In the genomic region with DNA sequence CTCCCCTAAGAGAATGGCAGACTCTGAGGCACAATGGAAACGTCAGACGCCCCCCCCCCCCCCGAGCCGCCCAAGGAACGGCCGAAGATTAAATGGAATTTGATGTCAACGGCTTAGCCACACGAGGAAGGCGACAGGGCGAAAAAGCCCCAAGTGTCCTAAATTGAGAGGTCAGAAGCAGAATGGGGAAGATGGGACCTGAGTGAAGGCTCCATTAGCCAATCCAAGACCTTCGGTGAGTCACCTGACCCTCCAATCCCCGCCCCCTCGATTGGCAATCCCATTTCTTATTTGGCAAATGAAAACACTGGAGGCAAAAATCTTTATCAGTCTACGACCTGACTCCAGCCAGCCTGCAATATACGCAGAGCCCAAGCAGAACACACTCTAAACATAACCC, we compare ENCODE assay signal across 7 mouse cellular contexts. TPM values are rescaled to one million over a fixed set of nuclear protein-coding genes. Genes with fewer than 3 reads are reported as not detected.
DNase-seq lines count a peak whose midpoint lies in the region; ATAC-seq and TF ChIP-seq lines count a peak whose summit lies in the region.

No protein-coding gene starts in this region.

- H3K27me3 ChIP-seq in C2C12 (ENCODE audit: control insufficient read depth, insufficient read depth, insufficient read length) (no peaks in the 10 kb centered on the region), ES-Bruce4 (ENCODE audit: control insufficient read depth, insufficient read depth, low read length, poor library complexity, severe bottlenecking) (no peaks in the 10 kb centered on the region)
- H3K27me3 ChIP-seq in heart, postnatal 0 days (ENCODE audit: control insufficient read depth, insufficient read depth, low read length): peaks cover 2% of the 10 kb centered on the region; the same call in 1 of the 2 replicates
- H3K27me3 ChIP-seq in limb, embryonic 12.5 days: peaks cover 25% of the 10 kb centered on the region

- H3K4me2 ChIP-seq in heart, postnatal 0 days (ENCODE audit: low read depth, low read length): peak overlapping the region; percentile 44
- 0 out of 2 replicates have a peak overlapping the region, but pooled peaks have one; percentile 29 for H3K4me2 ChIP-seq in limb, embryonic 12.5 days

- H3K4me3 ChIP-seq in C2C12 (ENCODE audit: insufficient read depth, poor library complexity, severe bottlenecking): no peak overlapping the region
- no peak overlapping the region for H3K4me3 ChIP-seq in ES-Bruce4 (ENCODE audit: low read depth, low read length)
- no peak overlapping the region for H3K4me3 ChIP-seq in heart, postnatal 0 days (ENCODE audit: low read depth, low read length)
- no peak overlapping the region for H3K4me3 ChIP-seq in limb, embryonic 12.5 days (replicated peaks)

- no peaks in the 10 kb centered on the region for H3K4me1 ChIP-seq in ES-Bruce4 (ENCODE audit: control insufficient read depth, insufficient read depth, low read length)
- peaks cover 15% of the 10 kb centered on the region for H3K4me1 ChIP-seq in heart, postnatal 0 days (ENCODE audit: control insufficient read depth, insufficient read depth)
- H3K4me1 ChIP-seq in limb, embryonic 12.5 days (replicated peaks): peaks cover 14% of the 10 kb centered on the region

- H3K79me2 ChIP-seq in C2C12 (ENCODE audit: control insufficient read depth, insufficient read depth): no peaks in the 10 kb centered on the region

- no peak overlapping the region for H3ac ChIP-seq in C2C12 (ENCODE audit: control insufficient read depth, insufficient read length, low read depth)

- no peak for TF ChIP-seq CTCF in C2C12 (IDR thresholded peaks at IDR 0.05; ENCODE audit: control insufficient read depth, insufficient read depth, insufficient read length)
- no peak for TF ChIP-seq CTCF in ES-Bruce4 (IDR thresholded peaks at IDR 0.05; ENCODE audit: low read depth, low read length)
- TF ChIP-seq CTCF in heart, postnatal 0 days (IDR thresholded peaks at IDR 0.05; ENCODE audit: low read depth): no peak

- DNase-seq in embryo, embryonic 9.5 days (ENCODE audit: extremely low spot score): peak; percentile 51
- DNase-seq in heart, postnatal 0 days (ENCODE audit: low spot score): no peak
- DNase-seq in right cerebral cortex, postnatal 14 days: peak; percentile 70

- 24% methylated on average over 15 of the region's 15 CpGs for WGBS in heart, postnatal 0 days
- WGBS in limb, embryonic 12.5 days: 32% methylated on average over 15 of the region's 15 CpGs

- H3K9me3 ChIP-seq in ES-Bruce4 (replicated peaks; ENCODE audit: control insufficient read depth, insufficient read depth, low read length, poor library complexity, severe bottlenecking): no peaks in the 10 kb centered on the region
- no peaks in the 10 kb centered on the region for H3K9me3 ChIP-seq in heart, postnatal 0 days (replicated peaks; ENCODE audit: control insufficient read depth, low read length)
- no peaks in the 10 kb centered on the region for H3K9me3 ChIP-seq in limb, embryonic 12.5 days

- no peaks in the 10 kb centered on the region for H3K36me3 ChIP-seq in C2C12 (ENCODE audit: control insufficient read depth, insufficient read depth)
- H3K36me3 ChIP-seq in ES-Bruce4 (ENCODE audit: control insufficient read depth, insufficient read depth, low read length, poor library complexity, severe bottlenecking): no peaks in the 10 kb centered on the region
- no peaks in the 10 kb centered on the region for H3K36me3 ChIP-seq in heart, postnatal 0 days (replicated peaks; ENCODE audit: control insufficient read depth, insufficient read depth, low read length)
- H3K36me3 ChIP-seq in limb, embryonic 12.5 days: no peaks in the 10 kb centered on the region

- TF ChIP-seq POLR2A in ES-Bruce4 (IDR thresholded peaks at IDR 0.05; ENCODE audit: insufficient read depth, low read length): no peak

- no peak overlapping the region for H3K27ac ChIP-seq in ES-Bruce4 (ENCODE audit: insufficient read depth, low read length)
- no peak overlapping the region for H3K27ac ChIP-seq in heart, postnatal 0 days (ENCODE audit: low read depth)
- no peak overlapping the region for H3K27ac ChIP-seq in limb, embryonic 12.5 days

- H3K9ac ChIP-seq in ES-Bruce4 (ENCODE audit: low read depth, poor library complexity, severe bottlenecking): peak overlapping the region; percentile 22; the same call in 1 of the 2 replicates
- H3K9ac ChIP-seq in heart, postnatal 0 days (replicated peaks; ENCODE audit: low read depth, low read length): no peak overlapping the region
- H3K9ac ChIP-seq in limb, embryonic 12.5 days (replicated peaks): no peak overlapping the region

- TF ChIP-seq EP300 in ES-Bruce4 (IDR thresholded peaks at IDR 0.05; ENCODE audit: insufficient read depth, low read depth, low read length): no peak
- no peak for TF ChIP-seq EP300 in heart, postnatal 0 days (IDR thresholded peaks at IDR 0.05; ENCODE audit: low read depth)

- H3K79me3 ChIP-seq in C2C12 (ENCODE audit: low read depth): no peaks in the 10 kb centered on the region

- no peak for ATAC-seq in heart, postnatal 0 days (ENCODE audit: insufficient read depth, low read depth)
- ATAC-seq in limb, embryonic 12.5 days (ENCODE audit: insufficient number of reproducible peaks, insufficient read depth, low FRiP score, low TSS enrichment, low read depth): no peak
- no peak for ATAC-seq in activated CD4-positive, CD25-positive, alpha-beta regulatory T cell, adult 4 months

TF ChIP-seq in C2C12, 6 proteins besides CTCF, POLR2A, EP300 and RAD21:
- no peak for TF ChIP-seq MYOD1 (IDR thresholded peaks at IDR 0.05; ENCODE audit: control insufficient read depth, insufficient read length, low read depth)
- TF ChIP-seq USF1 (IDR thresholded peaks at IDR 0.05; ENCODE audit: low read depth): peak; percentile 81
- TF ChIP-seq MAX (IDR thresholded peaks at IDR 0.05): no peak

RNA-seq across cellular contexts. Expression of gene Cabp1, which starts 9.5 kb away (rescaled TPM):
- polyA plus RNA-seq in C2C12 (2012; fragmentation: generic; extraction: Trizol): 0.12 TPM
- polyA plus RNA-seq in ES-Bruce4 (2011; ENCODE audit: insufficient read depth, insufficient read length, low read depth, missing spikeins): 8.1 and 11.4 TPM in 2 replicates
- total RNA-seq in heart, postnatal 0 days (2014; rRNA removed; ENCODE audit: low replicate concordance): 0.39 and 4.1 TPM in 2 replicates
- 0.78 and 0.96 TPM in 2 replicates for polyA plus RNA-seq in heart, postnatal 0 days (2015; fragmentation: Nextera tagmentation; extraction: Ambion mirVana)
- polyA plus RNA-seq in limb, embryonic 12.5 days (2016; fragmentation: Nextera tagmentation; extraction: Ambion mirVana): 1.1 and 1.3 TPM in 2 replicates
- under 1 TPM in 1 of 2 experiments, not detected in 1; 0.54 TPM for polyA plus RNA-seq in activated CD4-positive, CD25-positive, alpha-beta regulatory T cell, adult 4 months (2017; shearing (Covaris generic))

RNA-seq across cellular contexts. Expression of gene Mlec, which starts 26.7 kb away (rescaled TPM):
- polyA plus RNA-seq in C2C12 (2012; fragmentation: generic; extraction: Trizol) (120 TPM), ES-Bruce4 (2011; ENCODE audit: insufficient read depth, insufficient read length, low read depth, missing spikeins) (137 and 139 TPM in 2 replicates)
- 68.4 and 74.8 TPM in 2 replicates for total RNA-seq in heart, postnatal 0 days (2014; rRNA removed; ENCODE audit: low replicate concordance)
- 20.4 and 21.1 TPM in 2 replicates for polyA plus RNA-seq in heart, postnatal 0 days (2015; fragmentation: Nextera tagmentation; extraction: Ambion mirVana)
- polyA plus RNA-seq in limb, embryonic 12.5 days (2016; fragmentation: Nextera tagmentation; extraction: Ambion mirVana): 76.6 and 89.6 TPM in 2 replicates
- 10 to 100 TPM; 26.8 to 37.1 TPM for polyA plus RNA-seq in activated CD4-positive, CD25-positive, alpha-beta regulatory T cell, adult 4 months (2017; shearing (Covaris generic))

RNA-seq across cellular contexts. Expression of gene Unc119b, which starts 50.0 kb away (rescaled TPM):
- polyA plus RNA-seq in C2C12 (2012; fragmentation: generic; extraction: Trizol): 39.0 TPM
- 35.5 and 36.9 TPM in 2 replicates for polyA plus RNA-seq in ES-Bruce4 (2011; ENCODE audit: insufficient read depth, insufficient read length, low read depth, missing spikeins)
- 17.0 and 25.9 TPM in 2 replicates for total RNA-seq in heart, postnatal 0 days (2014; rRNA removed; ENCODE audit: low replicate concordance)
- polyA plus RNA-seq in heart, postnatal 0 days (2015; fragmentation: Nextera tagmentation; extraction: Ambion mirVana): 10.6 and 11.7 TPM in 2 replicates
- polyA plus RNA-seq in limb, embryonic 12.5 days (2016; fragmentation: Nextera tagmentation; extraction: Ambion mirVana): 61.7 and 62.6 TPM in 2 replicates
- 10 to 100 TPM; 18.3 to 19.0 TPM for polyA plus RNA-seq in activated CD4-positive, CD25-positive, alpha-beta regulatory T cell, adult 4 months (2017; shearing (Covaris generic))

RNA-seq across cellular contexts. Expression of gene Pop5, which starts 50.9 kb away (rescaled TPM):
- polyA plus RNA-seq in C2C12 (2012; fragmentation: generic; extraction: Trizol): 141 TPM
- 76.1 and 79.9 TPM in 2 replicates for polyA plus RNA-seq in ES-Bruce4 (2011; ENCODE audit: insufficient read depth, insufficient read length, low read depth, missing spikeins)
- total RNA-seq in heart, postnatal 0 days (2014; rRNA removed; ENCODE audit: low replicate concordance): 41.1 and 71.6 TPM in 2 replicates
- polyA plus RNA-seq in heart, postnatal 0 days (2015; fragmentation: Nextera tagmentation; extraction: Ambion mirVana): 57.9 and 65.9 TPM in 2 replicates
- 93.9 and 104 TPM in 2 replicates for polyA plus RNA-seq in limb, embryonic 12.5 days (2016; fragmentation: Nextera tagmentation; extraction: Ambion mirVana)
- polyA plus RNA-seq in activated CD4-positive, CD25-positive, alpha-beta regulatory T cell, adult 4 months (2017; shearing (Covaris generic)): 100 to 1,000 TPM; 122 to 135 TPM
